Mouse (Mus musculus) brain, embryonic 14.5 days (tissue): ENCODE measurements around the gene 3110009E18Rik.

Experiments used
- CTCF ChIP-seq: fragments of 200-500 bp; IDR thresholded peaks from 2 replicates; pipeline ENCODE4 v1.5.1; 2012; ENCODE audit warnings: inconsistent platforms, mild to moderate bottlenecking, moderate library complexity, borderline replicate concordance; ENCODE audit not compliant: insufficient read depth, insufficient read length; ENCODE audit errors: extremely low read depth
- POLR2A ChIP-seq: fragments of 200-500 bp; IDR thresholded peaks from 2 replicates; pipeline ENCODE4 v1.6.1; 2012; ENCODE audit warnings: mild to moderate bottlenecking, inconsistent platforms, borderline replicate concordance; ENCODE audit not compliant: poor library complexity, insufficient read depth, insufficient read length, severe bottlenecking; ENCODE audit errors: extremely low read depth

- TF ChIP-seq CTCF (no peak), POLR2A (no peak)
These were observed 19.8 kb upstream of the 3110009E18Rik start for GRCm38 (mm10) chr1:120101227-120101609.
